Comparison of ENCODE assay signal across 8 mouse cellular contexts in the genomic region with DNA sequence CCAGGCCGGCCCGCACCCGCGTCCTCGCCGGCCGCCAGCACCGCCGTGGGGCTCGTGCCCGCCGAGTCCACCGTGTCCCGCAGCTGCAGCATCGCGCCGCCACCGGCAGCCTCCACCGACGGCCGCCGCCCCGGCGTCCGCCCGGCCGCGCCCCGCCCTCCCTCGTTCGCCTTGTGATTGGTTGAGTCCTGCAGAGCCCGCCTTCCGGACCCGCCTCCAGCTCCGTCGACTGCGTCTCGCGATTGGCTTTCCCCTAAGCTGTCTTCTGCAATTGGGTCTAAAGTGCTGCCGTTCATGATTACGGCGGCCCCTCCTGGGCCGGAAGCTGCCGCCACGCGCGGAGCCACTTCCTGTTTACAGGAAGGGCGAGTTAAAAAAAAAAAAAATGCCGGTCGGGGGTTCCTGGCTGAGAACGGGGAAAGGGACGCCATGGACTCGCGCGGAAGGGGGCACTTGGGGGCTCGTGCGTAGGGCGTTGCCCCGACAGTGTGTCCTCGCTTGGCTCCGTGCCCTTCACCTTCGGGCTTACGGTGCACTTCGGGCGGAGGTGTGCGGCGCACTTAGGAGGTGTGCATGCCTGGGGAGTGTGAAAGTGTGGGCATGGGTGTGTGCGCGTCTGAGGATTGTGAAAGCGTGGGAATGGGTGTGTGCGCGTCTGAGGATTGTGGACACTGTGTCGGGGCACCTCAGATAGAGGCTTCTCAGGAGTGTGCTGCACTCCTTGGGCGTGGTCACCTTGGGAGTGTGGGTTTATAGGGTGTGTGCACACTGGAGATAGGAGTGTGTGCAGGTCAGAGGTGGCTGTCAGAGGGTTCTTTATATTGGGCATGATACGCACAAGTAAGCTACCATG. TPM values are rescaled to one million over a fixed set of nuclear protein-coding genes. Genes with fewer than 3 reads are reported as not detected.
DNase-seq lines count a peak whose midpoint lies in the region; ATAC-seq lines count a peak whose summit lies in the region.

A gene (minus strand): TSS at position 129 of the 853 bp plus-strand sequence.

- WGBS in forebrain, embryonic 14.5 days = 1% methylated on average over 75 of the region's 75 CpGs
- under 1% methylated on average over 67 of the region's 75 CpGs for WGBS in neural tube, embryonic 15.5 days

- peak within 1 kb of the TSS; percentile 87 for H3K4me3 ChIP-seq in forebrain, embryonic 14.5 days (ENCODE audit: low read depth, low read length)
- peak within 1 kb of the TSS; percentile 87 for H3K4me3 ChIP-seq in neural tube, embryonic 15.5 days (replicated peaks)

- 0 out of 2 replicates have a peak, but pooled peaks cover 6% of the 10 kb centered on the region for H3K4me1 ChIP-seq in forebrain, embryonic 14.5 days (ENCODE audit: control insufficient read depth, insufficient read depth, low read length)
- H3K4me1 ChIP-seq in neural tube, embryonic 15.5 days = peaks cover 25% of the 10 kb centered on the region

- ATAC-seq in forebrain, embryonic 14.5 days = peak; percentile 98
- ATAC-seq in neural tube, embryonic 15.5 days (ENCODE audit: low FRiP score) = peak; percentile 97

- peaks cover 32% of the 10 kb centered on the region for H3K36me3 ChIP-seq in forebrain, embryonic 14.5 days (ENCODE audit: control insufficient read depth, insufficient read depth, low read length)
- H3K36me3 ChIP-seq in neural tube, embryonic 15.5 days = peaks cover 30% of the 10 kb centered on the region

- no peaks in the 10 kb centered on the region for H3K27me3 ChIP-seq in forebrain, embryonic 14.5 days (replicated peaks; ENCODE audit: control insufficient read depth, insufficient read depth, low read length)
- H3K27me3 ChIP-seq in neural tube, embryonic 15.5 days (replicated peaks) = no peaks in the 10 kb centered on the region

- H3K27ac ChIP-seq in forebrain, embryonic 14.5 days (ENCODE audit: low read depth, low read length) = peak within 1 kb of the TSS; percentile 70
- H3K27ac ChIP-seq in neural tube, embryonic 15.5 days (replicated peaks) = peak within 1 kb of the TSS; percentile 80

- peak within 1 kb of the TSS; percentile 82 for H3K9ac ChIP-seq in forebrain, embryonic 14.5 days (ENCODE audit: low read length)
- peak within 1 kb of the TSS; percentile 75 for H3K9ac ChIP-seq in neural tube, embryonic 15.5 days (replicated peaks)

- H3K9me3 ChIP-seq in forebrain, embryonic 14.5 days (replicated peaks; ENCODE audit: control insufficient read depth, low read length) = no peaks in the 10 kb centered on the region
- H3K9me3 ChIP-seq in neural tube, embryonic 15.5 days (replicated peaks) = no peaks in the 10 kb centered on the region

- DNase-seq in ES-CJ7 (ENCODE audit: low read depth, low spot score) = peak; percentile 97
- DNase-seq in cerebellum, adult 11 months = peak; percentile 97
- DNase-seq in forebrain, embryonic 14.5 days (ENCODE audit: low spot score) = peak; percentile 98
- peak; percentile 97 to 98 for DNase-seq in heart, postnatal 14 days
- DNase-seq in layer of hippocampus, adult 11-12 months (ENCODE audit: low spot score) = peak; percentile 97
- DNase-seq in lung, adult 18-20 months = peak; percentile 97 to 98
- peak; percentile 97 for DNase-seq in testis, postnatal 14 days (ENCODE audit: low spot score)

- peak within 1 kb of the TSS; percentile 87 for H3K4me2 ChIP-seq in forebrain, embryonic 14.5 days (ENCODE audit: low read length)
- H3K4me2 ChIP-seq in neural tube, embryonic 15.5 days = peak within 1 kb of the TSS; percentile 93

- intact Hi-C loops in heart, postnatal 14 days (cut with DNase I) = no loop called here

RNA-seq across cellular contexts. Expression of the gene that starts here (rescaled TPM):
- 184 and 194 TPM in 2 replicates for polyA plus RNA-seq in forebrain, embryonic 14.5 days (2014; fragmentation: Nextera tagmentation; extraction: Ambion mirVana)
- total RNA-seq in heart, postnatal 14 days (2021) = 100 to 1,000 TPM; 121 to 126 TPM
- polyA plus RNA-seq in neural tube, embryonic 15.5 days (2015; fragmentation: Nextera tagmentation; extraction: Ambion mirVana) = 181 and 193 TPM in 2 replicates

Comparison
In these comparisons a context has a peak if more than half of its experiments do, and no peak if none do; other contexts are left out.
1. Peak in every context shown above with its lines: DNase-seq, ATAC-seq, H3K4me3 ChIP-seq and H3K27ac ChIP-seq.